Mouse (Mus musculus) lung, postnatal 0 days (tissue): Measurements from ENCODE around the gene Gys1.

Experiments used
- CTCF ChIP-seq: IDR thresholded peaks from 2 replicates; pipeline ENCODE4 v1.5.1; 2016; ENCODE audit warnings: antibody characterized with exemption, mild to moderate bottlenecking
- EP300 ChIP-seq: IDR thresholded peaks from 2 replicates; pipeline ENCODE4 v1.6.1; 2016; ENCODE audit warnings: antibody characterized with exemption, mild to moderate bottlenecking, control low read depth

DNA sequence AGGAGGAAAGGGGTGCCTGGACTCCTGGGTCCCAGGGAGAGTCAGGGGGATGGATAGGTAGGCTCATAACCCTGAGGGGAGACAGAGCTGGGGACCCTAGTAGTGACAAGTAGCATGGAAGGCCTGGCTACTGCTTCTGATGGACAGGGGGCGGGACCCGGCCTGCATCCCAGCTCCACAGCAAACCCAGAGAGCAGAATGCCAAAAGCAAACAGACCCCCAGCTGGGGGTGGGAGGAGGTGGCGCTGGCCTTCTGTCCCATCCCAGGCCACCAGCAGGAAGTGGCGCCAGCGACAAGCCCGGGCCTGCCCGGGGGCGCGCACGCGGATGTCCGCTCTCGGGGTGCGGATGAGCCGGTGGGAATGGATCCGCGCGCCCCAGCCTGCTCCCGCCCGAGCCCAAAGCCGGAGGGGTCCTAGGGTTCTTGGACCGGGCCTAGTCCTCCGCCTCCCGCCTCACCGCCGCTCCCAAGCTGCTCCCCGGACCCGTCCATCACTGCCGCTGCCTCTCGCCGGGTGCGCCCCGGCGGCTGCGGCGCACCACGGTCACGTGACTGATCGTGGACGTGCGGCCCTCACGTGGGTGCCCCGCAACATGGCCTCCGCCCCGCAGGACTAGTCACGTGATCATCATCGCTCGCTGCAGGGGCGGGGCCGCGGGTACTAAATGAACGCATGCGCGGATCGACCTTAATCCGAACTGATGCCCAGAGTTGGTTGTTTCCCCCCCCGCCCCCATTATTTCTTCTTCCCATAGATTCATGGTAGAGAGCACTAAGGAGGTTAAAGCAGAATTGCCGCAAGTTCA, 31.8 kb downstream of the Gys1 start, which contains the start of gene Bax:
- TF ChIP-seq CTCF (peak; percentile 40), EP300 (no peak)
